Mouse (Mus musculus) heart, embryonic 16.5 days (tissue): ENCODE results near the gene Swi5. TPM values are rescaled to one million over a fixed set of nuclear protein-coding genes. Genes with fewer than 3 reads are reported as not detected.

ENCODE experiments used
- ATAC-seq: fragments of 200-750 bp; cut with Nextera tagmentation; replicated peaks from 2 replicates; pipeline ENCODE4 v1.8.0; 2017; ENCODE audit warnings: moderate number of reproducible peaks; ENCODE audit not compliant: insufficient read depth, low FRiP score; ENCODE audit errors: extremely low read depth
- H3K27ac ChIP-seq: fragments of 300-500 bp; sonication (generic); 2 replicates; pipeline ENCODE4 v1.5.1; 2014; ENCODE audit warnings: mild to moderate bottlenecking, low read length, control low read depth, moderate library complexity
- H3K27me3 ChIP-seq: fragments of 300-500 bp; sonication (generic); 2 replicates; pipeline ENCODE4 v1.6.1; 2014; ENCODE audit warnings: low read length, mixed read lengths; ENCODE audit not compliant: control insufficient read depth, insufficient read depth
- H3K36me3 ChIP-seq: fragments of 300-500 bp; sonication (generic); 2 replicates; pipeline ENCODE4 v1.6.1; 2014; ENCODE audit not compliant: control insufficient read depth, insufficient read depth
- H3K4me1 ChIP-seq: fragments of 300-500 bp; sonication (generic); 2 replicates; pipeline ENCODE4 v1.6.1; 2014; ENCODE audit warnings: low read length, mixed read lengths; ENCODE audit not compliant: control insufficient read depth, insufficient read depth
- H3K4me2 ChIP-seq: fragments of 300-500 bp; sonication (generic); 2 replicates; pipeline ENCODE4 v1.6.1; 2014; ENCODE audit warnings: low read depth, mild to moderate bottlenecking, control low read depth, low read length
- H3K4me3 ChIP-seq: fragments of 300-500 bp; sonication (generic); 2 replicates; pipeline ENCODE4 v1.5.1; 2014; ENCODE audit warnings: mild to moderate bottlenecking, control low read depth, low read length
- H3K9ac ChIP-seq: fragments of 300-500 bp; sonication (generic); 2 replicates; pipeline ENCODE4 v1.6.1; 2014; ENCODE audit warnings: low read length, control low read depth
- H3K9me3 ChIP-seq: fragments of 300-500 bp; sonication (generic); replicated peaks from 2 replicates; pipeline ENCODE4 v1.6.1; 2016; ENCODE audit warnings: low read length; ENCODE audit not compliant: control insufficient read depth
- WGBS: fragments of 180-500 bp; shearing (Covaris S2); extraction: QIAGEN DNeasy Blood & Tissue Kit; methylation state at CpG from one replicate; pipeline ENCODE4 v1.1.7; 2014; 5-methylcytosine and 5-hydroxymethylcytosine counted together
- microRNA-seq: library from miRNA; unstranded; fragments of <30 nt; microRNA quantifications from one replicate; pipeline ENCODE4, GENCODE M21; 2017
- polyA plus RNA-seq: library from polyadenylated mRNA; unstranded; fragments of >200 nt; fragmentation: Nextera tagmentation; extraction: Ambion mirVana; gene quantifications from 2 replicates; pipeline ENCODE4 v1.2.1, GENCODE M21; 2015

Gene Swi5
- polyA plus RNA-seq, 1 experiment from 2014 or later, result 327 TPM

GRCm38 (mm10) chr2:32238708-32239435 lies 49.0 kb downstream of the Swi5 start:
- no peak for ATAC-seq
- Histone ChIP-seq H3K27me3 (no peaks in the 10 kb centered on the region), H3K4me1 (peaks cover 22% of the 10 kb centered on the region), H3K4me2 (no peak overlapping the region), H3K4me3 (no peak overlapping the region), H3K36me3 (peaks cover 4% of the 10 kb centered on the region; the same call in 1 of the 2 replicates), H3K9me3 (no peaks in the 10 kb centered on the region), H3K27ac (no peak overlapping the region), H3K9ac (no peak overlapping the region)
- 88% methylated on average over 9 of the region's 9 CpGs for WGBS

GRCm38 (mm10) chr2:32237571-32237970 lies 50.3 kb downstream of the Swi5 start:
- Histone ChIP-seq H3K4me2 (peak overlapping the region; percentile 93), H3K27ac (peak overlapping the region; percentile 93), H3K4me3 (peak overlapping the region; percentile 73), H3K9ac (peak overlapping the region; percentile 78), H3K9me3 (no peaks in the 10 kb centered on the region), H3K27me3 (no peaks in the 10 kb centered on the region), H3K36me3 (peaks cover 7% of the 10 kb centered on the region; the same call in 1 of the 2 replicates), H3K4me1 (peaks cover 22% of the 10 kb centered on the region)
- no peak for ATAC-seq
- WGBS, result 31% methylated on average over 4 of the region's 4 CpGs

- peak overlapping the region; percentile 93 for H3K27ac ChIP-seq
Measured at GRCm38 (mm10) chr2:32236760-32237487, 51.0 kb downstream of the Swi5 start.

GRCm38 (mm10) chr2:32235886-32236759 lies 51.8 kb downstream of the Swi5 start, which contains the start of gene Pomt1:
Gene Pomt1 (plus strand): TSS chr2:32236590.
- peak within 1 kb of the TSS; percentile 73 for H3K4me3 ChIP-seq
- peak within 1 kb of the TSS; percentile 93 for H3K27ac ChIP-seq
- peak; percentile 92 for ATAC-seq
- H3K9ac ChIP-seq, result peak within 1 kb of the TSS; percentile 83
- no peaks in the 10 kb centered on the region for H3K9me3 ChIP-seq
- no peaks in the 10 kb centered on the region for H3K27me3 ChIP-seq
- WGBS, result under 1% methylated on average over 54 of the region's 54 CpGs
- H3K4me1 ChIP-seq, result peaks cover 22% of the 10 kb centered on the region
- H3K4me2 ChIP-seq, result peak within 1 kb of the TSS; percentile 93
- peaks cover 18% of the 10 kb centered on the region for H3K36me3 ChIP-seq

More at GRCm38 (mm10) chr2:32236760-32237487, 51.0 kb downstream of the Swi5 start:
- H3K9ac ChIP-seq, result peak overlapping the region; percentile 78
- H3K9me3 ChIP-seq, result no peaks in the 10 kb centered on the region
- H3K4me1 ChIP-seq, result peaks cover 22% of the 10 kb centered on the region
- 0 out of 2 replicates have a peak, but pooled peaks have one; percentile 23 for ATAC-seq
- H3K4me2 ChIP-seq, result peak overlapping the region; percentile 93
- no peaks in the 10 kb centered on the region for H3K27me3 ChIP-seq
- WGBS, result under 1% methylated on average over 20 of the region's 20 CpGs
- H3K36me3 ChIP-seq, result peaks cover 10% of the 10 kb centered on the region
- H3K4me3 ChIP-seq, result peak overlapping the region; percentile 73

- Histone ChIP-seq H3K36me3 (peaks cover 24% of the 10 kb centered on the region), H3K27ac (peak overlapping the region; percentile 93; the same call in 1 of the 2 replicates), H3K4me1 (peaks cover 22% of the 10 kb centered on the region), H3K27me3 (no peaks in the 10 kb centered on the region), H3K9ac (peak overlapping the region; percentile 83), H3K4me2 (peak overlapping the region; percentile 93), H3K9me3 (no peaks in the 10 kb centered on the region), H3K4me3 (peak overlapping the region; percentile 73)
- 29% methylated on average over 7 of the region's 7 CpGs for WGBS
- no peak for ATAC-seq
Measured at GRCm38 (mm10) chr2:32235433-32235832, 52.4 kb downstream of the Swi5 start.

Small RNA genes lying within 50 kb of the gene (microRNA-seq; reads per million reads assigned to microRNA genes)
- 0.59 reads per million for gene Gm23363
- 488 reads per million, percentile 72 among the genes with 10 or more reads in this experiment for gene Mir199b

Other genes with a start within 250 kb of the Swi5 start
- 27.6 and 30.1 TPM in 2 replicates for gene Fam78a, start 203.2 kb downstream of the Swi5 start, polyA plus RNA-seq
- 19.7 and 21.4 TPM in 2 replicates for gene Plpp7, start 192.5 kb downstream of the Swi5 start, polyA plus RNA-seq
- 19.3 and 30.1 TPM in 2 replicates for gene Prrc2b, start 137.0 kb downstream of the Swi5 start, polyA plus RNA-seq
- gene Pomt1, start 51.5 kb downstream of the Swi5 start, polyA plus RNA-seq, result 19.2 and 20.5 TPM in 2 replicates
- gene Uck1, start 27.9 kb downstream of the Swi5 start, polyA plus RNA-seq, result 45.7 TPM in 2 replicates
- gene Golga2, start 691 bp downstream of the Swi5 start, polyA plus RNA-seq, result 27.4 and 28.1 TPM in 2 replicates
- gene Ciz1, start 64.3 kb upstream of the Swi5 start, polyA plus RNA-seq, result 36.7 and 38.4 TPM in 2 replicates
- 2.4 and 2.7 TPM in 2 replicates for gene Dnm1, start 65.3 kb upstream of the Swi5 start, polyA plus RNA-seq
- gene 1110008P14Rik, start 93.9 kb upstream of the Swi5 start, polyA plus RNA-seq, result 46.3 and 46.5 TPM in 2 replicates
- 1.9 and 2.5 TPM in 2 replicates for gene Lcn2, start 100.2 kb upstream of the Swi5 start, polyA plus RNA-seq
- 44.2 and 50.7 TPM in 2 replicates for gene Ptges2, start 107.8 kb upstream of the Swi5 start, polyA plus RNA-seq
- gene Naif1, start 162.4 kb upstream of the Swi5 start, polyA plus RNA-seq, result 5.1 and 5.6 TPM in 2 replicates
- 12.2 and 12.8 TPM in 2 replicates for gene Slc25a25, start 163.4 kb upstream of the Swi5 start, polyA plus RNA-seq
- gene Fam102a, start 247.3 kb upstream of the Swi5 start, polyA plus RNA-seq, result 5.8 and 6.6 TPM in 2 replicates